ENCODE assay signal across 8 mouse cellular contexts in the genomic region with DNA sequence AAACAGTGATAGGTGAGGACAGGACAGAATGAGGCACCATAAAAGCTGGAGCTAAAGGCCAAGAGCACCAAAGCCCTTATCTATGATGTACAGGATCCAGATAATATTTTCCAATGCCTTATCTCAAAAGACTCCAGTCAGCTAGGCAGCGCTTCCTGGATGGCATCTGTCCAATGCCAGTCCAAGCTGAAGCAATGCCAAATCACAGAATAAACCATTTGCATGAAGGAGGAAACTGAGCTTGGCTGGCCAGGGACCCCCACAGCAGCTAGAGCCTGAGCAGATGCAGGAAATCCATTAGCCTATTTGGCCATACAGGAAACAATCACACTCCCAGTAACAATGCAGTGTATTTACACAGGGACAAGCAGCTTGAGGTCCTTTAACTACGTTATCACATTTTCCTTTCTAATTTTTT. TPM values are rescaled to one million over a fixed set of nuclear protein-coding genes. Genes with fewer than 3 reads are reported as not detected.
A peak's percentile ranks its signal among the peaks of the same experiment; 100 is the strongest.
DNase-seq lines count a peak whose midpoint lies in the region; ATAC-seq and TF ChIP-seq lines count a peak whose summit lies in the region.
"Had no signal": no experiment of that assay in that cellular context is flagged by ENCODE, and none has a peak within 500 bp of the region (broad histone marks: within the 10 kb centered on the region; RNA-seq: fewer than 3 reads in every experiment).

No protein-coding gene starts in this region.

- H3K9me3 ChIP-seq in liver, embryonic 12.5 days (replicated peaks), result no peaks in the 10 kb centered on the region
- no peaks in the 10 kb centered on the region for H3K9me3 ChIP-seq in liver, embryonic 11.5 days (ENCODE audit: control insufficient read depth, low read length)
- no peaks in the 10 kb centered on the region for H3K9me3 ChIP-seq in intestine, embryonic 15.5 days

- H3K4me1 ChIP-seq in liver, embryonic 12.5 days, result peaks cover 10% of the 10 kb centered on the region
- H3K4me1 ChIP-seq in liver, embryonic 11.5 days (replicated peaks; ENCODE audit: control insufficient read depth, insufficient read depth, low read length), result peaks cover 10% of the 10 kb centered on the region
- H3K4me1 ChIP-seq in intestine, embryonic 15.5 days (replicated peaks), result peaks cover 16% of the 10 kb centered on the region
- H3K4me1 ChIP-seq: neural tube, embryonic 12.5 days had no signal

- H3K4me2 ChIP-seq in liver, embryonic 12.5 days, result no peak overlapping the region
- H3K4me2 ChIP-seq in liver, embryonic 11.5 days, result no peak overlapping the region
- H3K4me2 ChIP-seq in intestine, embryonic 15.5 days (replicated peaks), result no peak overlapping the region
- H3K4me2 ChIP-seq: neural tube, embryonic 12.5 days had no signal

- ATAC-seq in liver, embryonic 12.5 days, result peak; percentile 44; the same call in 1 of the 2 replicates
- no peak for ATAC-seq in liver, embryonic 11.5 days (replicated peaks; ENCODE audit: low FRiP score)
- ATAC-seq in intestine, embryonic 15.5 days, result peak; percentile 76

- H3K9ac ChIP-seq in liver, embryonic 12.5 days, result no peak overlapping the region
- H3K9ac ChIP-seq in liver, embryonic 11.5 days (ENCODE audit: low read depth, low read length), result no peak overlapping the region
- no peak overlapping the region for H3K9ac ChIP-seq in intestine, embryonic 15.5 days
- H3K9ac ChIP-seq: neural tube, embryonic 12.5 days had no signal

- H3K27me3 ChIP-seq in liver, embryonic 12.5 days (replicated peaks), result peaks cover 25% of the 10 kb centered on the region
- no peaks in the 10 kb centered on the region for H3K27me3 ChIP-seq in liver, embryonic 11.5 days (replicated peaks; ENCODE audit: control insufficient read depth, insufficient read depth, low read length)
- H3K27me3 ChIP-seq in intestine, embryonic 15.5 days (replicated peaks), result no peaks in the 10 kb centered on the region
- H3K27me3 ChIP-seq: neural tube, embryonic 12.5 days had no signal

- no peak overlapping the region for H3K4me3 ChIP-seq in liver, embryonic 12.5 days
- H3K4me3 ChIP-seq in liver, embryonic 11.5 days (ENCODE audit: low read depth, low read length), result no peak overlapping the region
- no peak overlapping the region for H3K4me3 ChIP-seq in intestine, embryonic 15.5 days (replicated peaks)
- H3K4me3 ChIP-seq in left cerebral cortex, adult 2 months, result no peak overlapping the region
- H3K4me3 ChIP-seq: neural tube, embryonic 12.5 days had no signal

- no peak for TF ChIP-seq CTCF in left cerebral cortex, adult 2 months (IDR thresholded peaks at IDR 0.05)

- H3K27ac ChIP-seq in liver, embryonic 12.5 days, result no peak overlapping the region
- H3K27ac ChIP-seq in liver, embryonic 11.5 days (ENCODE audit: low read depth, low read length), result no peak overlapping the region
- 0 out of 2 replicates have a peak overlapping the region, but pooled peaks have one; percentile 54 for H3K27ac ChIP-seq in intestine, embryonic 15.5 days
- H3K27ac ChIP-seq in left cerebral cortex, adult 2 months, result no peak overlapping the region
- H3K27ac ChIP-seq: neural tube, embryonic 12.5 days had no signal

- intact Hi-C loops in left cerebral cortex, adult 2 months (cut with DNase I), result no loop called here

- no peaks in the 10 kb centered on the region for H3K36me3 ChIP-seq in liver, embryonic 12.5 days
- H3K36me3 ChIP-seq in liver, embryonic 11.5 days (ENCODE audit: control insufficient read depth, insufficient read depth, low read length), result no peaks in the 10 kb centered on the region
- H3K36me3 ChIP-seq in intestine, embryonic 15.5 days, result no peaks in the 10 kb centered on the region
- H3K36me3 ChIP-seq: neural tube, embryonic 12.5 days had no signal

- DNase-seq in liver, embryonic 11.5 days (ENCODE audit: low spot score), result no peak
- peak; percentile 9 for DNase-seq in c-Kit-positive CD71-positive TER-119-positive erythroid progenitor cells, embryonic 14.5 days (ENCODE audit: low spot score)
- peak; percentile 77 for DNase-seq in lung, postnatal 14 days
- DNase-seq in left cerebral cortex, adult 2 months (ENCODE audit: extremely low spot score in 1 of 2, low spot score in 2 of 2), result no peak
- DNase-seq in embryo, embryonic 10 days (ENCODE audit: low spot score), result no peak

- WGBS in liver, embryonic 12.5 days (ENCODE audit: insufficient replicate concordance), result 26% methylated on average over 2 of the region's 2 CpGs
- WGBS in liver, embryonic 11.5 days, result 43% methylated on average over 2 of the region's 2 CpGs
- WGBS in intestine, embryonic 15.5 days, result 30% methylated on average over 2 of the region's 2 CpGs

RNA-seq across cellular contexts. Expression of a gene that starts 16.2 kb away (rescaled TPM):
- polyA plus RNA-seq in liver, embryonic 12.5 days (2016; fragmentation: Nextera tagmentation; extraction: Ambion mirVana), result 17.8 and 18.0 TPM in 2 replicates
- 8.5 and 9.6 TPM in 2 replicates for polyA plus RNA-seq in liver, embryonic 11.5 days (2014; fragmentation: Nextera tagmentation; extraction: Ambion mirVana)
- polyA plus RNA-seq in intestine, embryonic 15.5 days (2015; fragmentation: Nextera tagmentation; extraction: Ambion mirVana), result 15.7 and 16.5 TPM in 2 replicates
- 10 to 100 TPM; 17.8 to 20.2 TPM for total RNA-seq in left cerebral cortex, adult 2 months (2021)

RNA-seq across cellular contexts. Expression of a gene that starts 27.1 kb away (rescaled TPM):
- 13.9 and 14.2 TPM in 2 replicates for polyA plus RNA-seq in liver, embryonic 12.5 days (2016; fragmentation: Nextera tagmentation; extraction: Ambion mirVana)
- polyA plus RNA-seq in liver, embryonic 11.5 days (2014; fragmentation: Nextera tagmentation; extraction: Ambion mirVana), result 19.5 and 21.9 TPM in 2 replicates
- polyA plus RNA-seq in intestine, embryonic 15.5 days (2015; fragmentation: Nextera tagmentation; extraction: Ambion mirVana), result 13.3 and 13.5 TPM in 2 replicates
- total RNA-seq in left cerebral cortex, adult 2 months (2021), result 100 to 1,000 TPM; 115 to 121 TPM

Comparison
In these comparisons a context has a peak if more than half of its experiments do, and no peak if none do; other contexts are left out.
1. DNase-seq: peak in c-Kit-positive CD71-positive TER-119-positive erythroid progenitor cells, embryonic 14.5 days (single experiment) and lung, postnatal 14 days (single experiment); none in liver, embryonic 11.5 days (single experiment), left cerebral cortex, adult 2 months (0 of 2) and embryo, embryonic 10 days (single experiment).